Mouse (Mus musculus): ENCODE results near the gene Gm5624. TPM values are rescaled to one million over a fixed set of nuclear protein-coding genes. Genes with fewer than 3 reads are reported as not detected.
"Not testable (repeated sequence)": the region's sequence is repeated elsewhere in the genome, so short reads cannot be mapped to it uniquely, and the experiment has no call there.

The Gm5624 gene
- not detected for total RNA-seq (2022)

DNA sequence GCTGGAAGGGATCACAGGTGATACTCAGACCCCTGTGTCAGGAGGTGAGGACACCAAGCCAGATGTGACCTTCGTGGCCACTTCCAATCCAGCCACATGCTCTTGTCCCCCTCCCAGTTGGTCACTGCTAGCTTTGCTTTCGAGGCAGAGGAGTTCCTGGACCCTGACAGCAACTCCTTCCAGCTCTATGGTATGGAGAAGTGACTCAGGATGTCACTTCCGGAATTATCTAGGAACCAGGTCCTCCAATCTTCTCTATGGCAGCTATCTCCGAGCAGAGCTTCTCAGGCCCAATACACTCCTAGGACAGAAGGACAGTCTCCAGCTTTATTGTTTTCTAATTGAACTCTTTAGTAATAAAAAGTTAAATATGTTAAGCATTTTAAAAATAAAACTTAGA, at the start of gene Gm5624:
TSS of gene Gm5624 (minus strand) at position 202 of the 400 bp plus-strand sequence.
- DNase-seq (ENCODE audit: low spot score in 2 of 2) = not testable (repeated sequence)

DNA sequence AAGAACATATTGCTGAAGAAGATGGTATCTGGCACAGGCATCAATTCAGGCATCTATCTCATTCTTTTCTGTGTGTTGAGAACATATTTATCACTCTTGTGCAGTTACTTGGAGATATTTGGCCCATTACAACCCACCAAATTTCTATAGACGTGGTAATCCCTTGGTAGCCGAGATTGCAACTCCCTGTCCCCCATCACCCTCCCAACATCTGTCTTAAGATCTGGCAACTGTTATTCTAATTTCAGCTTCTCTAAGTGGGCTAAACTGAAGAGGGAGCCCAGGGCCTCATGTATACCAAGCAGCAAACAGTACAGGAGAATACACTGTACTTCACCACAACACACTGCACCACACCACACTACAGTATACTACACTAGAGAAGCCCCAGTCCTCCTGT, 36.0 kb downstream of the Gm5624 start:
- DNase-seq (ENCODE audit: low spot score in 2 of 2) = not testable (repeated sequence)

DNA sequence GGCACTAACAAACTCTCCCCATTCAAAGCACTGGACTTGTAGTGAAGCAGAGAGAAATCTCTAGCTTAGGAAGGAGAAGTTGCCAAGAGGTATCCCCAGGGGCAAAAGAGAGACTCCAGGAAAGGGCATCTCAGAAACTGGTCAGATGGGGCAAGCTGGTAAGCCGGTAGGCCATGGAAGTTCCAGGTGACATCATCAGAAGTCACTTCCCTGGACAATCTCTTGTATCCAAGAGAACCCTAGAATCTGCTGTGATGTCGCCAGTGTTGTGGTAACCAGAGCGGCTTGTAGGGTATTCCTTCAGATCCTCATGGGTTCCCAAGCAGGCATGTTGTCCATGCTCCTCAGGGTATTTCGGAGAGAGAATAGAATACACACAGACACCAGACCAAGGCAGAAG, 44.9 kb downstream of the Gm5624 start, which contains the start of gene Gm8247:
TSS of gene Gm8247 (plus strand) at position 301 of the 400 bp plus-strand sequence.
- DNase-seq (ENCODE audit: low spot score in 2 of 2) = not testable (repeated sequence)

DNA sequence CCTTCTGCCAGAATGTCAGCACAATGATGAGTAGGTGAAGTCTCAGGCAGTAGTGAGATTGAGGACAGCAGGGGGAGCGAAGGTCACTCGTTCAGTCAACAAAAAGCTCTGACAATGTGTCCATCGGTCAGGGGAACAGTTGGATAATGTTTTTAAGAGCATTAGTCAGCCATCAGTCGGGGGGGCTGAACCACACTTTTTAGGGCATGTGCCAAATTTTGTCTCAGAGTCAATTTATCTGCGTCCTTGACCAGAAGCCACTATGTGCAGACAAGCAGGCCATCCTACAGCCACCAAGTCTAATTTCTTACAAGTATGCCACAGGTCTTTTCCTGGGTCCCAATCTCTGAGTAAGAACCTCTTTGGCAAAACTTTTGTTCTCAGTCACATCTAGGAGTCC, 79.8 kb downstream of the Gm5624 start:
- DNase-seq (ENCODE audit: low spot score in 2 of 2) = not testable (repeated sequence)

DNA sequence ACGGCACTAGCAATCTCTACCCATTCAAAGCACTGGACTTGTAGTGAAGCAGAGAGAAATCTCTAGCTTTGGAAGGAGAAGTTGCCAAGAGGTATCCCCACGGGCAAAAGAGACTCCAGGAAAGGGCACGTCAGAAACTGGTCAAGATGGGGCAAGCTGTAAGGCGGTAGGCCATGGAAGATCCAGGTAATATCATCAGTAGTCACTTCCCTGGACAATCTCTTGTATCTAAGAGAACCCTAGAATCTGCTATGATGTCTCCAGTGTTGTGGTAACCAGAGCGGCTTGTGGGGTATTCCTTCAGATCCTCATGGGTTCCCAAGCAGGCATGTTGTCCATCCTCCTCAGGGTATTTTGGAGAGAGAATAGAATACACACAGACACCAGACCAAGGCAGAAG, 109.8 kb downstream of the Gm5624 start, which contains the start of gene Gm17093:
TSS of gene Gm17093 (plus strand) at position 301 of the 400 bp plus-strand sequence.
- DNase-seq (ENCODE audit: low spot score in 2 of 2) = not testable (repeated sequence)

Other genes with a start within 250 kb of the Gm5624 start
- not detected for gene Gm3371, start 217.2 kb downstream of the Gm5624 start, total RNA-seq (2022)
- not detected for gene Gm8232, start 194.3 kb downstream of the Gm5624 start, total RNA-seq (2022)
- not detected for gene BC061237, start 135.5 kb downstream of the Gm5624 start, total RNA-seq (2022)
- not detected for gene Gm17093, start 109.7 kb downstream of the Gm5624 start, total RNA-seq (2022)
- not detected for gene Gm8247, start 44.8 kb downstream of the Gm5624 start, total RNA-seq (2022)
- gene Gm8257, start 78.5 kb upstream of the Gm5624 start, total RNA-seq (2022) = not detected
- under 1 TPM in 2 of 4 experiments, not detected in 2; 0.20 to 0.27 TPM for gene Gm8267, start 122.4 kb upstream of the Gm5624 start, total RNA-seq (2022)
- under 1 TPM; 0.40 to 0.79 (median 0.69) TPM for gene Ptgdr, start 231.4 kb upstream of the Gm5624 start, total RNA-seq (2022)